Mouse (Mus musculus) urinary bladder, postnatal 4 days (tissue): Measurements from ENCODE around the gene Sycp2.

Experiments used
- DNase-seq, 2 experiments: peaks; one replicate each; pipeline ENCODE4 v3.0.0; 2021 to 2022; ENCODE audit warnings: low spot score in 2 of 2

Gene Sycp2

DNA sequence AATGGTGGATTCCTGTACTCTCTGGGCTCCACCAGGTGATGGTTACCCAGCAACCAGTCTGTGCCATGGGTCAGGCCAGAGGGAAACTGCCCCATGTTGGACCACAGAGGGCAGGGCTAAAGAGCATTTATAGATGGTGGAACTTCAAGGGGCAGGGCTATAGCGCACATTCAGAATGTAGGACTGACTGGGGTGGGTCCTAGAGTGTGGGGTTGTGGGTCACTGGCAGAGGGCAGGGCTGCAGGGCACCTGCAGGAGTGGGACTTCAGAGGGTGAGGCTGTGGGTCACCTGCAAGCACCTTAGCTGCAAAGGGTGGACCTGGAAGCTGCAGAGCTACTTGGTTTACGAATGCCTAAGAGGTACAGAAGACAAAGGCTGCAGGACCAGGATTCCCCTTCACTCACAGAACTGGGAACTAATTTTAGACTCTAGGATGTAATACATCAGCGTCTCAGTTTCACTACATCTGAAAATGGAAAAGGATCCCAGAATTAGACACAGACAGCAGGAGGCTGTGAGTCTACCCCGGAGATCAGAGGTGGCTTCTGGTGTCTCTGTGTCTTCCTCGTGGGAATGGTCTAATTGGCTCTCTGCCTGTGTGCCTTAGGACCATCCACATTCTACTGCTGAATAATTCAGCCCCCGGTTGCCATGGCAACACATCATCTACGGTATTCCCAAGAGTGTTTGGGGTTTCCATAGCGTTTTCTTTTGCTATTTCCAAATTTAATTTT, 103.9 kb downstream of the Sycp2 start:
- DNase-seq, result no peak
